Mouse (Mus musculus) lung, adult 2 months (tissue): ENCODE data around the gene Slc38a5.

ENCODE experiments used
- CTCF ChIP-seq: fragments of 200-500 bp; IDR thresholded peaks from 2 replicates; pipeline ENCODE4 v1.5.1; 2011; ENCODE audit warnings: mild to moderate bottlenecking, low read length, control low read depth; ENCODE audit not compliant: insufficient read depth
- POLR2A ChIP-seq: fragments of 200-500 bp; IDR thresholded peaks from 2 replicates; pipeline ENCODE4 v1.6.1; 2011; ENCODE audit warnings: low read depth, mild to moderate bottlenecking, control low read depth, low read length, borderline replicate concordance; ENCODE audit errors: extremely low read depth

DNA sequence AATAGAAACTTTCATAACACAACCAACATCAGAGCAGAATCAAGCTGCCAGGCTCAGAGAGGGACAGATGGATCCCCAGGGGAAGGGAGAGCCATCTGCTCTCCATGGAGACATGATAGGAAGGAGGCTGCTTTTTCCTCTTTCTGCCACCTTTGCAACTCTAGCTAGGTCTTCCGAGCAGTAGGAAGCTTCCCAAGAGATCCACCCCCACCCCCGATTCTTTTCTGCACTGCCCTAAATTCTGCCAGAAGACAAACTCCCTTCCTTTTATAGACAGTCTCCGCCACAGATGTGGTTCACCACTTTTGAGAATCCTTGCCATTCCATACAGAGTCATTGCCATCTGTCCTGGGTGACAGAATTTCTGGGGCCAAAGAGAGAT is 48.6 kb upstream of the Slc38a5 start:
- no peak for TF ChIP-seq POLR2A
- TF ChIP-seq CTCF: no peak
